Mouse (Mus musculus) CH12.LX (cell line): ENCODE results near the gene Blcap. TPM values are rescaled to one million over a fixed set of nuclear protein-coding genes. Genes with fewer than 3 reads are reported as not detected.
A peak's percentile ranks its signal among the peaks of the same experiment; 100 is the strongest.

Experiments
- DNase-seq: peaks from one replicate; pipeline ENCODE4 v3.0.0-alpha.2; 2013; ENCODE audit errors: extremely low read depth
- H3K27ac ChIP-seq: 2 replicates; pipeline ENCODE4 v1.5.1; 2012; ENCODE audit warnings: low read depth, mild to moderate bottlenecking, control low read depth, moderate library complexity; ENCODE audit not compliant: insufficient read depth
- H3K27me3 ChIP-seq: replicated peaks from 2 replicates; pipeline ENCODE3; 2012; ENCODE audit warnings: inconsistent platforms
- H3K36me3 ChIP-seq, 2 experiments: replicated peaks in 1 of 2; 2 replicates each; pipeline versions ENCODE3 to v1.6.1; 2012; ENCODE audit warnings: inconsistent platforms in 1 of 2, low read length in 1 of 2, mild to moderate bottlenecking in 1 of 2, mixed read lengths in 1 of 2, moderate library complexity in 1 of 2; ENCODE audit not compliant: control insufficient read depth in 1 of 2, insufficient read depth in 1 of 2
- H3K4me1 ChIP-seq, 2 experiments: 2 replicates each; pipeline ENCODE4 v1.6.1; 2012; ENCODE audit warnings: inconsistent platforms in 1 of 2, moderate library complexity in 1 of 2; ENCODE audit not compliant: insufficient read depth in 2 of 2, control insufficient read depth in 1 of 2
- H3K4me2 ChIP-seq: 2 replicates; pipeline ENCODE4 v1.6.1; 2012; ENCODE audit warnings: low read depth, mild to moderate bottlenecking, control low read depth; ENCODE audit not compliant: poor library complexity, insufficient read depth, severe bottlenecking
- H3K4me3 ChIP-seq, 3 experiments: fragments of 150-350 bp in 1 of 3; sonication (generic) in 1 of 3; replicated peaks in 1 of 3; 2 replicates each; pipeline versions ENCODE3 to v1.5.1; 2011 to 2012; ENCODE audit warnings: low read depth in 2 of 3, low read length in 2 of 3, mild to moderate bottlenecking in 2 of 3, moderate library complexity in 2 of 3, control low read depth in 1 of 3, improper control_type of control experiment in 1 of 3, inconsistent platforms in 1 of 3, mixed read lengths in 1 of 3; ENCODE audit not compliant: poor library complexity in 1 of 3
- H3K79me2 ChIP-seq: replicated peaks from 2 replicates; pipeline ENCODE4 v1.6.1; 2012; ENCODE audit warnings: mild to moderate bottlenecking, moderate library complexity; ENCODE audit not compliant: control insufficient read depth, poor library complexity, insufficient read depth, severe bottlenecking; ENCODE audit errors: extremely low read depth
- H3K9ac ChIP-seq: 2 replicates; pipeline ENCODE4 v1.6.1; 2012; ENCODE audit warnings: low read depth, mild to moderate bottlenecking, control low read depth, moderate library complexity; ENCODE audit not compliant: insufficient read depth
- H3K9me3 ChIP-seq: replicated peaks from 2 replicates; pipeline ENCODE3; 2012; ENCODE audit warnings: low read length, inconsistent platforms, mixed read lengths
- BHLHE40 ChIP-seq: IDR thresholded peaks from 2 replicates; pipeline ENCODE4 v1.6.1; 2011; ENCODE audit warnings: mild to moderate bottlenecking, low read depth, low read length, improper control_type of control experiment
- CHD2 ChIP-seq: IDR thresholded peaks from 2 replicates; pipeline ENCODE4 v1.6.1; 2011; ENCODE audit warnings: low read length, improper control_type of control experiment
- E2F4 ChIP-seq: IDR thresholded peaks from 2 replicates; pipeline ENCODE4 v1.6.1; 2011; ENCODE audit warnings: low read depth, low read length, improper control_type of control experiment; ENCODE audit not compliant: insufficient replicate concordance
- ELF1 ChIP-seq: IDR thresholded peaks from 2 replicates; pipeline ENCODE4 v1.6.1; 2014; ENCODE audit warnings: low read depth, mild to moderate bottlenecking, inconsistent platforms, low read length, improper control_type of control experiment
- HCFC1 ChIP-seq: IDR thresholded peaks from 2 replicates; pipeline ENCODE4 v1.6.1; 2012; ENCODE audit warnings: low read depth, mild to moderate bottlenecking, inconsistent platforms, low read length, improper control_type of control experiment
- IRF4 ChIP-seq: IDR thresholded peaks from 2 replicates; pipeline ENCODE4 v1.6.1; 2014; ENCODE audit warnings: low read depth, mild to moderate bottlenecking, inconsistent platforms, low read length, improper control_type of control experiment
- JUND ChIP-seq: conservative IDR thresholded peaks from 2 replicates; pipeline ENCODE4 v1.6.1; 2011; ENCODE audit warnings: low read depth, low read length, improper control_type of control experiment
- KAT2A ChIP-seq: IDR thresholded peaks from 2 replicates; pipeline ENCODE4 v1.6.1; 2012; ENCODE audit warnings: low read length, improper control_type of control experiment, inconsistent platforms; ENCODE audit not compliant: insufficient replicate concordance
- MAFK ChIP-seq: IDR thresholded peaks from 2 replicates; pipeline ENCODE4 v1.6.1; 2011; ENCODE audit warnings: low read length, improper control_type of control experiment; ENCODE audit not compliant: insufficient replicate concordance
- MAX ChIP-seq: IDR thresholded peaks from 2 replicates; pipeline ENCODE4 v1.6.1; 2011; ENCODE audit warnings: low read length, improper control_type of control experiment
- MAZ ChIP-seq: IDR thresholded peaks from 2 replicates; pipeline ENCODE4 v1.6.1; 2012; ENCODE audit warnings: low read depth, mild to moderate bottlenecking, inconsistent platforms, low read length, improper control_type of control experiment, moderate library complexity
- MEF2A ChIP-seq: IDR thresholded peaks from 2 replicates; pipeline ENCODE4 v1.6.1; 2014; ENCODE audit warnings: low read depth, mild to moderate bottlenecking, inconsistent platforms, low read length, improper control_type of control experiment, borderline replicate concordance
- MXI1 ChIP-seq: IDR thresholded peaks from 2 replicates; pipeline ENCODE4 v1.6.1; 2011; ENCODE audit warnings: mild to moderate bottlenecking, low read depth, low read length, improper control_type of control experiment
- MYC ChIP-seq: IDR thresholded peaks from 2 replicates; pipeline ENCODE4 v1.6.1; 2011; ENCODE audit warnings: low read depth, mild to moderate bottlenecking, improper control_type of control experiment, low read length
- NELFE ChIP-seq: IDR thresholded peaks from 2 replicates; pipeline ENCODE4 v1.6.1; 2011; ENCODE audit warnings: low read depth, low read length, improper control_type of control experiment
- POLR2A ChIP-seq: IDR thresholded peaks from 2 replicates; pipeline ENCODE4 v1.6.1; 2011; ENCODE audit warnings: low read depth, mild to moderate bottlenecking, improper control_type of control experiment, low read length
- RAD21 ChIP-seq: IDR thresholded peaks from 2 replicates; pipeline ENCODE4 v1.6.1; 2011; ENCODE audit warnings: low read depth, mild to moderate bottlenecking, low read length, improper control_type of control experiment, moderate library complexity
- RCOR1 ChIP-seq: conservative IDR thresholded peaks from 2 replicates; pipeline ENCODE4 v1.6.1; 2012; ENCODE audit warnings: low read depth, mild to moderate bottlenecking, inconsistent platforms, low read length, improper control_type of control experiment
- SIN3A ChIP-seq: IDR thresholded peaks from 2 replicates; pipeline ENCODE4 v1.6.1; 2012; ENCODE audit warnings: low read length, improper control_type of control experiment, inconsistent platforms
- SMC3 ChIP-seq: IDR thresholded peaks from 2 replicates; pipeline ENCODE4 v1.6.1; 2011; ENCODE audit warnings: low read depth, low read length, improper control_type of control experiment
- TBP ChIP-seq: conservative IDR thresholded peaks from 2 replicates; pipeline ENCODE4 v1.6.1; 2011; ENCODE audit warnings: low read depth, low read length, improper control_type of control experiment
- TCF12 ChIP-seq: IDR thresholded peaks from 2 replicates; pipeline ENCODE4 v1.6.1; 2014; ENCODE audit warnings: low read depth, mild to moderate bottlenecking, inconsistent platforms, low read length, improper control_type of control experiment
- UBTF ChIP-seq: IDR thresholded peaks from 2 replicates; pipeline ENCODE4 v1.6.1; 2012; ENCODE audit warnings: low read depth, mild to moderate bottlenecking, inconsistent platforms, low read length, improper control_type of control experiment, moderate library complexity
- ZKSCAN1 ChIP-seq: IDR thresholded peaks from 2 replicates; pipeline ENCODE4 v1.6.1; 2012; ENCODE audit warnings: low read depth, inconsistent platforms, low read length, improper control_type of control experiment, borderline replicate concordance
- ZMIZ1 ChIP-seq: IDR thresholded peaks from 2 replicates; pipeline ENCODE4 v1.6.1; 2012; ENCODE audit warnings: low read depth, mild to moderate bottlenecking, inconsistent platforms, low read length, improper control_type of control experiment
- dilution Hi-C: fragments of 300-500 bp; cut with MboI; formaldehyde crosslinking; loops from 2 replicates; pipeline ENCODE4 v1.14.3; 2020; ENCODE audit warnings: low sequenced_read_pairs; ENCODE audit not compliant: extremely low pct_unique_long_range_greater_than_20kb, extremely low pct_ligation_motif_present
- in situ Hi-C: fragments of 300-500 bp; cut with MboI; formaldehyde crosslinking; loops from 3 replicates; pipeline ENCODE4 v1.14.3; 2019; ENCODE audit warnings: low sequenced_read_pairs, low pct_ligation_motif_present, low pct_unique_long_range_greater_than_20kb, mixed read lengths
- polyA plus RNA-seq: library from polyadenylated mRNA; unstranded; fragments of >175 nt; gene quantifications from 2 replicates; pipeline ENCODE4 v1.2.1, GENCODE M21; 2012; ENCODE audit warnings: low read depth; ENCODE audit not compliant: insufficient read length
- total RNA-seq, 2 experiments: library from RNA; depleted of rRNA; stranded (reverse); fragments of 300-350 nt in 1 of 2; fragments of >200 nt in 1 of 2; gene quantifications; 2 replicates each; pipeline ENCODE4 v1.2.3; 2012 to 2014

The Blcap gene
- total and polyA plus RNA-seq, 3 experiments: 14.0 to 18.9 (median 16.0) TPM

GRCm38 (mm10) chr2:157567235-157567961, 3.7 kb downstream of the Blcap start:
- Histone ChIP-seq H3K79me2 (peaks cover 13% of the 10 kb centered on the region), H3K36me3 (peaks cover 0 to 5% of the 10 kb centered on the region in 2 experiments), H3K4me1 (peaks cover 0 to 32% of the 10 kb centered on the region in 2 experiments; a peak in 2 of 4 replicates), H3K4me3 (peak overlapping the region; percentile 69 to 100 (median 91)), H3K27me3 (peaks cover 13% of the 10 kb centered on the region), H3K27ac (peak overlapping the region; percentile 95), H3K9ac (peak overlapping the region; percentile 98), H3K4me2 (peak overlapping the region; percentile 91), H3K9me3 (no peaks in the 10 kb centered on the region)
- in situ Hi-C loops: loop anchor here (5.0 to 25.0 kb wide), 2 partner anchors 85 to 430 kb away; partner anchors contain the start of gene Samhd1
- dilution Hi-C loops: no loop called here
- DNase-seq: peak; percentile 90
- TF ChIP-seq ZKSCAN1 (no peak), MAX (peak; percentile 80), MYC (peak; percentile 86; the same call in 1 of the 2 replicates), TBP (peak; percentile 65; the same call in 1 of the 2 replicates), BHLHE40 (peak; percentile 84), IRF4 (peak; percentile 84), KAT2A (peak; percentile 77; the same call in 1 of the 2 replicates), HCFC1 (peak; percentile 88), POLR2A (peak; percentile 71), ELF1 (peak; percentile 66), RAD21 (no peak), MXI1 (peak; percentile 84), SIN3A (peak; percentile 61; the same call in 1 of the 2 replicates), RCOR1 (peak; percentile 67; the same call in 1 of the 2 replicates), E2F4 (0 out of 2 replicates have a peak, but pooled peaks have one; percentile 44), TCF12 (peak; percentile 69), SMC3 (no peak), NELFE (peak; percentile 51), MAFK (0 out of 2 replicates have a peak, but pooled peaks have one; percentile 29), ZMIZ1 (no peak), JUND (no peak; the same call in 1 of the 2 replicates), MAZ (0 out of 2 replicates have a peak, but pooled peaks have one; percentile 29), UBTF (no peak), CHD2 (peak; percentile 56; the same call in 1 of the 2 replicates), MEF2A (peak; percentile 70)
